Mouse (Mus musculus) CD4-positive helper T cell, adult 2 months (primary cell): ENCODE results near the gene Mlf2.
"Not testable (repeated sequence)": the region's sequence is repeated elsewhere in the genome, so short reads cannot be mapped to it uniquely, and the experiment has no call there.

Experiments
- DNase-seq: peaks from one replicate; pipeline ENCODE4 v3.0.0-alpha.2; 2012; ENCODE audit warnings: low read depth, missing footprints, low spot score

Mlf2 gene

GRCm38 (mm10) chr6:124930754-124931524, at the start of gene Mlf2:
Mlf2 (plus strand) TSS chr6:124931386.
- peak; percentile 99 for DNase-seq

GRCm38 (mm10) chr6:124881821-124882220, 49.4 kb upstream of the Mlf2 start:
- DNase-seq: no peak

GRCm38 (mm10) chr6:124883351-124883750, 47.8 kb upstream of the Mlf2 start:
- no peak for DNase-seq

DNA sequence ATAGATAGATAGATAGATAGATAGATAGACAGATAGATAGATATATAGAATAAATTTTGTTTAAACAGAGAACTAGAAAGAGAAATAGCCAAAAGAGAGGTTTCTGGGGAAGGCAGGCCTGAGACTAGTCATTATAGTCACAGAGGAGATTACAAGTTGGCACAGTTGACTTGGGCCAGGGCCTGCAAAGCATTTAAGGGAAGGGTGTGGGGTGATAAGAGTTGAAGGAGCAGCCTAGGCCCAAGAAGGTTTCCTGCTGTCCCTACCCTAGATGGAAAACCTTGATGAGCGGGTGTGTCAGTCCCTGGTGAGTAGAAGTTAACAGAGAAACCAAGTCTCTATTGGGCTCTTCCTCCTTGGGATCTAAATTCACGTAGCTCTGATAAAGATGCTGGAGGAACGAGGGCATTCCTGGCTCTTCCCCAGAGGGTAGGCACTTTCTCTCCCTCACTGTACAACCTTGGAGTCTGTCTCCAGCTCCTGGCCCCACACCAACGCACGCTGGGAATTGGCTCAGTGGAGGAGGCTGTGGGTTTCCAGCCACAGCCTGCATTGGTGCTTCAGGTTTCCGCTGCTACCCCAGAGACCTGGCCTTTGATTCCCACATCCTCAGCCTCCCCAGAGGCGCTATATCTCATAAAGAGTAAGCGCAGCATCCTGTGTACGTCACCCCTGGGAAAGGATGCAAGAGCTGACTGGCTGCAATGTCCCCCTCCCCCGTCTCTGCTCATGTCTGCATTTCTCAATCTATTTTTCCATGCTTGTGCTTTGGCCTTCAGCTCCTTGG, 46.3 kb upstream of the Mlf2 start:
- DNase-seq: peak; percentile 93

DNA sequence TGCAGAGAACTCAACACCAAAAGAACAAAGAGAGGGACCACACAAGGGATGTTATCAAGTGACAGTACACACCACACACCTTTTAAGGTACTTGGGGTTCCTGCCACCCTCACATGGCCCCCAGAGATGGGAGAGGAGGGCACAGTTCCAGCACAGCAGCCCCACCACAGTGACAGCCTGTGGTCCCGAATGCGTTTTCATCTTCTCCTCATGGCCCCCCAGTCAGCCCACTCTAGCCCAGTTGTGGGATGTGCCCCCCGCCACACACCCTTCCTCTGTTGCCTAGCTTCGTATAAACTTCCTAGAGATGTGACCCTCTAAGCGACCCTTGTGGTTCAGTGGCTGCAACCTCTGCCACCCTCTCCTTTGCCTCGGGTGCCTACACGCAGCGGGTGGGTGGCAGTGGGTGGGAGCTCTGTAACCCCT, 45.2 kb upstream of the Mlf2 start:
- peak; percentile 74 for DNase-seq

- peak; percentile 61 for DNase-seq
Observed at GRCm38 (mm10) chr6:124887986-124888385, 43.2 kb upstream of the Mlf2 start, which contains the start of gene Cd4. Cd4 (minus strand) TSS chr6:124888221.

GRCm38 (mm10) chr6:124888555-124889125, 42.5 kb upstream of the Mlf2 start:
- DNase-seq: peak; percentile 39

GRCm38 (mm10) chr6:124890997-124891396, 40.2 kb upstream of the Mlf2 start:
- no peak for DNase-seq

GRCm38 (mm10) chr6:124894113-124894512, 37.1 kb upstream of the Mlf2 start:
- not testable (repeated sequence) for DNase-seq

DNA sequence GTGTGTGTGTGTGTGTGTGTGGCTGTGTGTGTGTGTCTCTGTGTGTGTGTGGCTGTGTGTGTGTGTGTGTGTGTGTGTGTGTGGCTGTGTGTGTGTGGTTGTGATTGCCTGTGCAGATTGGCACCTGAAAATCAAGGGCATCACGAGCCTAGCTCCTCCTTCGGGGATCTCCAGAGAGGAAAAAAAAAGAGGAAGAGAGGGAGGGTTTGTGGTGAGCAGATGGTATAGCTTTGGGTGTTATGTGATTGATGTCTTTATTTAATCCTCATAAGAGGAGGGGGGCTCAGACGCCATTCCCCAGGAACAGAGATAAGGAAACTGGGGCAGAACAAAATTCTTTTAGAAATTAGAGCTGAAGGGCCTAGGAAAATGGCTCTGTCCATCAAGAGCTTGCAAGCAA, 32.8 kb upstream of the Mlf2 start:
- peak; percentile 80 for DNase-seq

DNA sequence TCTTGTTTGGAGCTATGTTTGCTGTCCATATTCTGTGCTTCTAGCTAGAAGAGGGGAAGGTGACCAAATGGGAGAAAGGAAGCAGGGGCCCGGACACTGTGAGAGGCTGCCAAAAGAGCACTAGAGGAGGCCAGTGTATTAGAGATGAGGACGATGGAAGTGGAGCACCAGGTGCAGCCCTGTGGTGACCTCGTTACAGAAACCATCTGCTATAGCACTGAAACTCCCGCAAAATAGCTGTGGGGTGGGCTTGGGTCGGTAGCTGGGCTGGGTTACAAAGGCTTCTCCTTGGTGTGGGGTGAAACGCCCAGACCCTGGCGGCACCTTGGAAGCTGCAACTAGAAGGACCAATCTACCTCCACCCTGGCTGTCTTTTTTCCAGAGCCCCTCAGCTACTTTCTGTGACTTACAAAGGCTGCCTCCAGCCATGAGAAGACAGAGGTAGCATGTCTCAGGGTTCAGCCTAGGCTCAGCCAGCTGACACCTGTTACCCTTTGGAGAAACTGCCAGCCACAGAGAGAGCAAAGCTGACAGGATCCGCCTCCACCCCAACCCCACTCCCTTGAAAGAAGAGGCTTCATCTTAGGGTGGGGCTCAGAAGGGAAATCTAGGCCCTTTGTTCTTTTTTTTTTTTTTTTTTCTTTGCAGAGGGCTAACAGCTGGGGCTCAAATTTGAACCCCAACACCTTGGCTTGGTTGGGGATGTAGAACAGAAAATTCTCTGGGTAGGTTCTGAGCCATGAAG, 31.0 kb upstream of the Mlf2 start:
- DNase-seq: peak; percentile 77

- peak; percentile 84 for DNase-seq
Observed at GRCm38 (mm10) chr6:124900801-124901480, 30.2 kb upstream of the Mlf2 start.

GRCm38 (mm10) chr6:124901851-124902250, 29.3 kb upstream of the Mlf2 start:
- DNase-seq: peak; percentile 71

GRCm38 (mm10) chr6:124903580-124904151, 27.5 kb upstream of the Mlf2 start:
- DNase-seq: peak; percentile 91

DNA sequence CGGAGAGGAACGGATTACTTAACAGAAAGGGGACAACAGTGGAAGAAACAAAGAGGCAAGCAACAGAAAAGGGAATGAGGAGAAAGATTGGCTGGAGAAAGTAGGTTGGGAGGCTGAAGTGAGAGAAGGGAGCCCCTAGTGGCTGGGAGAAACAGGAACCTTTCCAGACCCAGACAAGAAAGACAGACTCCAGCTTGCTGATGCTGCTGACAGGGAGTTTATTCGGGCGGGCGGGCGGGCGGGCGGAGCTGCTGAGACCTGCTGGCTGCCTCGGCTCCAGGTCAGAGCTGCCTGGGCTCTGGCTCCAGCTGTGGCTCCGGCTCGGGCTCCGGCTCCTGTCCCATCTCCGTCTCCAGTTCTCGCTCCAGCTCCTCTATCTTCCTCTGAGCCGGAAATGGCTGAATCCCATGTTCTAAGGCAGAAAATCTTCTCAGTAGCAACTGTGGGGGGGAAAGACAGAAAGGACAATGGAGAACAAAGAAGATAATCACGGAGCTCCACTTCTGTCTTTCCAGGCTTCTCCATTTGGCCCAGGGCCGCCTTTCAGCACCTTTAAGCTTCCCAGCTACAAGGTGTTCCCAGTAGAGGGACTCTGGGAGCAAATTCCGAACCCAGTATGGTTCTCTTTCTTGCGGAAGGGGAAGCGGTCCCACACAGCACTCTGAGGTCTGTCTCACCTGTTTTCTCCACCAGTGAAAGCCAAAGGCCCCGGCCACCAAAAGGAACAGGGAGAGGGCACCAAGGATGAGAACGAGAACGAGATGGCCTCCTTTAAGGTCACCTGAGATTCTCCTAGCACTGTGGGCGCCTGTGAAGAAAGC, 26.8 kb upstream of the Mlf2 start:
- peak; percentile 68 for DNase-seq

DNA sequence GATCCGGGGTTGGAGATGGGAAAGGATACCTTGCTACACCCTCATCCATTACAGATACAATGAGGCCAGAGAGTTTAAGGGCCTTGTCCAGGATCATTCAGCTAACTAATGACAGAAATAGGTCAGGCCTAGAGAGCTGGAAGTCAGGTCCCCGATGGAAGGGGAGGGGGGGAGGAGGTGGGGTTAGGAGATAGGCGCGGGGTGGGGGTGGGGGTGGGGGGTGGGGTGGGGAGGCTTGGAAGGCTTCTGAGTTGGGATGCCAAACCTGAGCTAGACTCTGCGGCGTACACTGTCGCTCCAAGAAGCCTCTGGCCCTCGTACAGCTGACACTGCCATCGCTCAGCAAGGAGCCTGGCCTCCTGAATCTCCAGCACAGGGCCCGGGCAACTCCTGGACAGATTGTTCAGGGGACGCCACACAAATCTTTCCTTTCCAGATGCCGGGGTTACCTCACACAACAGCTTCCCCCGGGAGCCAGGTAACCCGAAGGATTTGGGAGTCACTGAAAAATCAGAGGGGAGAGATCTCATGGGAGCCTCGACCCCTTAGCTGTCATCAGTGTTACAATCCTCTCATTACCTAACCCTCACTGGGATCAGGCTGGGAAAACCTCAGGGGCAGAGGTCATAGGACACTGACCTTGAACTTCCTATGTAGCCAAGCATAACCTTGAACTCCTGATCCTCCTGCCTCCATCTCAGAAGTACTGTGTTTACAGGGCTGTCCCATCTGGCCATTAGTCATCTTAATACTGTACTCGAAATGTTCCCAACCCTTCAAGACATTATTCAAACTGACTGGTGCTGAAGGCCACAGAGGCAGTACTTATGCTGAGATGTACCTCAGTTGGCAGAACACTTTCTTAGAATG, 26.0 kb upstream of the Mlf2 start:
- no peak for DNase-seq

GRCm38 (mm10) chr6:124907767-124908166, 23.4 kb upstream of the Mlf2 start:
- DNase-seq: peak; percentile 73

- peak; percentile 50 for DNase-seq
Observed at GRCm38 (mm10) chr6:124910032-124910431, 21.2 kb upstream of the Mlf2 start.
